Mouse (Mus musculus) limb, embryonic 15.5 days (tissue): ENCODE results near the gene Slc9a9. TPM values are rescaled to one million over a fixed set of nuclear protein-coding genes. Genes with fewer than 3 reads are reported as not detected.

Source experiments
- ATAC-seq: fragments of 200-750 bp; cut with Nextera tagmentation; 2 replicates; pipeline ENCODE4 v1.8.0; 2017; ENCODE audit warnings: low read depth, moderate TSS enrichment; ENCODE audit not compliant: insufficient number of reproducible peaks, low FRiP score, low TSS enrichment
- H3K27ac ChIP-seq: fragments of 300-500 bp; sonication (generic); 2 replicates; pipeline ENCODE4 v1.5.1; 2015; ENCODE audit warnings: moderate library complexity, mild to moderate bottlenecking, inconsistent platforms
- H3K27me3 ChIP-seq: fragments of 300-500 bp; sonication (generic); 2 replicates; pipeline ENCODE4 v1.6.1; 2015; ENCODE audit warnings: inconsistent platforms
- H3K36me3 ChIP-seq: fragments of 300-500 bp; sonication (generic); 2 replicates; pipeline ENCODE4 v1.6.1; 2015; ENCODE audit warnings: inconsistent platforms
- H3K4me1 ChIP-seq: fragments of 300-500 bp; sonication (generic); 2 replicates; pipeline ENCODE4 v1.6.1; 2015; ENCODE audit warnings: inconsistent platforms
- H3K4me2 ChIP-seq: fragments of 300-500 bp; sonication (generic); 2 replicates; pipeline ENCODE4 v1.6.1; 2015; ENCODE audit warnings: mild to moderate bottlenecking, inconsistent platforms
- H3K4me3 ChIP-seq: fragments of 300-500 bp; sonication (generic); 2 replicates; pipeline ENCODE4 v1.5.1; 2015; ENCODE audit warnings: mild to moderate bottlenecking, inconsistent platforms
- H3K9ac ChIP-seq: fragments of 300-500 bp; sonication (generic); 2 replicates; pipeline ENCODE4 v1.6.1; 2015; ENCODE audit warnings: inconsistent platforms
- H3K9me3 ChIP-seq: fragments of 300-500 bp; sonication (generic); 2 replicates; pipeline ENCODE4 v1.6.1; 2016; ENCODE audit warnings: inconsistent platforms
- WGBS: fragments of 180-500 bp; shearing (Covaris S2); methylation state at CpG from one replicate; pipeline ENCODE4 v1.1.7; 2015; 5-methylcytosine and 5-hydroxymethylcytosine counted together
- polyA plus RNA-seq: library from polyadenylated mRNA; unstranded; fragments of >200 nt; fragmentation: Nextera tagmentation; extraction: Ambion mirVana; gene quantifications from 2 replicates; pipeline ENCODE4 v1.2.1, GENCODE M21; 2015

Slc9a9 gene
- polyA plus RNA-seq, 1 experiment from 2014 or later = 6.1 TPM

GRCm38 (mm10) chr9:95181241-95182043 lies 511.7 kb downstream of the Slc9a9 start:
- WGBS = 30% methylated on average over 13 of the region's 13 CpGs

GRCm38 (mm10) chr9:95182272-95182671 lies 512.6 kb downstream of the Slc9a9 start:
- ATAC-seq = no peak
- Histone ChIP-seq H3K27me3 (no peaks in the 10 kb centered on the region), H3K9me3 (no peaks in the 10 kb centered on the region), H3K4me3 (no peak overlapping the region), H3K9ac (no peak overlapping the region), H3K36me3 (no peaks in the 10 kb centered on the region), H3K4me1 (peaks cover 41% of the 10 kb centered on the region), H3K4me2 (no peak overlapping the region), H3K27ac (0 out of 2 replicates have a peak overlapping the region, but pooled peaks have one; percentile 19)
- 75% methylated on average over 7 of the region's 7 CpGs for WGBS

More at GRCm38 (mm10) chr9:95181241-95182043, 511.7 kb downstream of the Slc9a9 start:
- H3K9ac ChIP-seq = no peak overlapping the region
- no peak overlapping the region for H3K4me3 ChIP-seq
- no peaks in the 10 kb centered on the region for H3K9me3 ChIP-seq
- no peaks in the 10 kb centered on the region for H3K27me3 ChIP-seq
- ATAC-seq = no peak
- peaks cover 34% of the 10 kb centered on the region for H3K4me1 ChIP-seq
- no peaks in the 10 kb centered on the region for H3K36me3 ChIP-seq
- H3K4me2 ChIP-seq = no peak overlapping the region
- H3K27ac ChIP-seq = peak overlapping the region; percentile 39; the same call in 1 of the 2 replicates

GRCm38 (mm10) chr9:95184453-95184852 lies 514.7 kb downstream of the Slc9a9 start:
- Histone ChIP-seq H3K9me3 (no peaks in the 10 kb centered on the region), H3K27ac (no peak overlapping the region), H3K27me3 (no peaks in the 10 kb centered on the region), H3K4me1 (peaks cover 62% of the 10 kb centered on the region), H3K4me3 (no peak overlapping the region), H3K36me3 (no peaks in the 10 kb centered on the region), H3K4me2 (no peak overlapping the region), H3K9ac (no peak overlapping the region)
- WGBS = 80% methylated on average over 5 of the region's 5 CpGs
- no peak for ATAC-seq

- H3K9ac ChIP-seq = no peak overlapping the region
- no peaks in the 10 kb centered on the region for H3K9me3 ChIP-seq
- H3K4me1 ChIP-seq = peaks cover 60% of the 10 kb centered on the region
- H3K36me3 ChIP-seq = no peaks in the 10 kb centered on the region
- ATAC-seq = no peak
- H3K27ac ChIP-seq = peak overlapping the region; percentile 78
- no peak overlapping the region for H3K4me3 ChIP-seq
- no peaks in the 10 kb centered on the region for H3K27me3 ChIP-seq
- H3K4me2 ChIP-seq = no peak overlapping the region
- WGBS = 71% methylated on average over 3 of the region's 3 CpGs
These were observed 516.1 kb downstream of the Slc9a9 start for GRCm38 (mm10) chr9:95185840-95186239.

GRCm38 (mm10) chr9:95186386-95187289 lies 516.9 kb downstream of the Slc9a9 start:
- H3K4me1 ChIP-seq = peaks cover 54% of the 10 kb centered on the region
- H3K9ac ChIP-seq = no peak overlapping the region
- ATAC-seq = peak; percentile 35; the same call in 1 of the 2 replicates
- no peak overlapping the region for H3K4me3 ChIP-seq
- peak overlapping the region; percentile 83 for H3K27ac ChIP-seq
- no peaks in the 10 kb centered on the region for H3K36me3 ChIP-seq
- H3K27me3 ChIP-seq = no peaks in the 10 kb centered on the region
- H3K9me3 ChIP-seq = no peaks in the 10 kb centered on the region
- 0 out of 2 replicates have a peak overlapping the region, but pooled peaks have one; percentile 3 for H3K4me2 ChIP-seq
- WGBS = 18% methylated on average over 15 of the region's 15 CpGs

- Histone ChIP-seq H3K27me3 (no peaks in the 10 kb centered on the region), H3K9ac (no peak overlapping the region), H3K4me2 (no peak overlapping the region), H3K27ac (peak overlapping the region; percentile 54; the same call in 1 of the 2 replicates), H3K9me3 (no peaks in the 10 kb centered on the region), H3K36me3 (no peaks in the 10 kb centered on the region), H3K4me3 (no peak overlapping the region), H3K4me1 (peaks cover 38% of the 10 kb centered on the region)
- ATAC-seq = no peak
- 52% methylated on average over 8 of the region's 8 CpGs for WGBS
These were observed 518.9 kb downstream of the Slc9a9 start for GRCm38 (mm10) chr9:95188362-95189217.

GRCm38 (mm10) chr9:95189218-95189605 lies 519.5 kb downstream of the Slc9a9 start:
- 83% methylated on average over 4 of the region's 4 CpGs for WGBS
- no peaks in the 10 kb centered on the region for H3K27me3 ChIP-seq
- no peak overlapping the region for H3K4me3 ChIP-seq
- 0 out of 2 replicates have a peak overlapping the region, but pooled peaks have one; percentile 54 for H3K27ac ChIP-seq
- H3K4me2 ChIP-seq = no peak overlapping the region
- ATAC-seq = no peak
- H3K9me3 ChIP-seq = no peaks in the 10 kb centered on the region
- H3K4me1 ChIP-seq = peaks cover 38% of the 10 kb centered on the region
- H3K9ac ChIP-seq = no peak overlapping the region
- H3K36me3 ChIP-seq = no peaks in the 10 kb centered on the region

GRCm38 (mm10) chr9:95191442-95191841 lies 521.7 kb downstream of the Slc9a9 start:
- Histone ChIP-seq H3K4me1 (peaks cover 29% of the 10 kb centered on the region), H3K9ac (no peak overlapping the region), H3K4me2 (no peak overlapping the region), H3K4me3 (no peak overlapping the region), H3K27ac (no peak overlapping the region), H3K27me3 (no peaks in the 10 kb centered on the region), H3K9me3 (no peaks in the 10 kb centered on the region), H3K36me3 (no peaks in the 10 kb centered on the region)
- no peak for ATAC-seq
- WGBS = 46% methylated on average over 6 of the region's 6 CpGs

- Histone ChIP-seq H3K9ac (no peak overlapping the region), H3K27me3 (no peaks in the 10 kb centered on the region), H3K9me3 (no peaks in the 10 kb centered on the region), H3K27ac (no peak overlapping the region), H3K36me3 (no peaks in the 10 kb centered on the region), H3K4me3 (no peak overlapping the region), H3K4me1 (peaks cover 18% of the 10 kb centered on the region), H3K4me2 (no peak overlapping the region)
- ATAC-seq = no peak
- WGBS = 61% methylated on average over 8 of the region's 8 CpGs
These were observed 523.3 kb downstream of the Slc9a9 start for GRCm38 (mm10) chr9:95192901-95193532.

GRCm38 (mm10) chr9:95193672-95194071 lies 524.0 kb downstream of the Slc9a9 start:
- no peak for ATAC-seq
- Histone ChIP-seq H3K9me3 (no peaks in the 10 kb centered on the region), H3K27me3 (no peaks in the 10 kb centered on the region), H3K9ac (no peak overlapping the region), H3K36me3 (no peaks in the 10 kb centered on the region), H3K27ac (no peak overlapping the region), H3K4me2 (no peak overlapping the region), H3K4me1 (peaks cover 12% of the 10 kb centered on the region), H3K4me3 (no peak overlapping the region)
- 80% methylated on average over 3 of the region's 3 CpGs for WGBS

GRCm38 (mm10) chr9:95194158-95194557 lies 524.4 kb downstream of the Slc9a9 start:
- Histone ChIP-seq H3K27me3 (no peaks in the 10 kb centered on the region), H3K4me2 (no peak overlapping the region), H3K9ac (no peak overlapping the region), H3K4me1 (peaks cover 7% of the 10 kb centered on the region; the same call in 1 of the 2 replicates), H3K27ac (no peak overlapping the region), H3K36me3 (no peaks in the 10 kb centered on the region), H3K4me3 (no peak overlapping the region), H3K9me3 (no peaks in the 10 kb centered on the region)
- WGBS = 45% methylated on average over 5 of the region's 5 CpGs
- no peak for ATAC-seq
